Mouse (Mus musculus) midbrain, embryonic 16.5 days (tissue): ENCODE measurements around the gene Bcr. TPM values are rescaled to one million over a fixed set of nuclear protein-coding genes. Genes with fewer than 3 reads are reported as not detected.

Source experiments
- ATAC-seq: fragments of 200-750 bp; cut with Nextera tagmentation; 2 replicates; pipeline ENCODE4 v1.8.0; 2017; ENCODE audit warnings: moderate TSS enrichment
- H3K27ac ChIP-seq: fragments of 300-500 bp; sonication (generic); 2 replicates; pipeline ENCODE4 v1.5.1; 2014; ENCODE audit warnings: mild to moderate bottlenecking, low read length, mixed read lengths
- H3K27me3 ChIP-seq: fragments of 300-500 bp; sonication (generic); 2 replicates; pipeline ENCODE4 v1.6.1; 2014; ENCODE audit warnings: low read depth, low read length, mixed read lengths; ENCODE audit not compliant: control insufficient read depth, insufficient read depth
- H3K36me3 ChIP-seq: fragments of 300-500 bp; sonication (generic); 2 replicates; pipeline ENCODE4 v1.6.1; 2014; ENCODE audit warnings: mild to moderate bottlenecking, low read length, moderate library complexity, mixed read lengths; ENCODE audit not compliant: control insufficient read depth, insufficient read depth
- H3K4me1 ChIP-seq: fragments of 300-500 bp; sonication (generic); 2 replicates; pipeline ENCODE4 v1.6.1; 2014; ENCODE audit warnings: mild to moderate bottlenecking, low read length, mixed read lengths; ENCODE audit not compliant: control insufficient read depth, insufficient read depth
- H3K4me2 ChIP-seq: fragments of 300-500 bp; sonication (generic); 2 replicates; pipeline ENCODE4 v1.6.1; 2014; ENCODE audit warnings: mild to moderate bottlenecking, low read length, mixed read lengths
- H3K4me3 ChIP-seq: fragments of 300-500 bp; sonication (generic); 2 replicates; pipeline ENCODE4 v1.5.1; 2014; ENCODE audit warnings: low read depth, mild to moderate bottlenecking, low read length, moderate library complexity, mixed read lengths
- H3K9ac ChIP-seq: fragments of 300-500 bp; sonication (generic); 2 replicates; pipeline ENCODE4 v1.6.1; 2014; ENCODE audit warnings: low read depth, low read length, mixed read lengths
- H3K9me3 ChIP-seq: fragments of 300-500 bp; sonication (generic); replicated peaks from 2 replicates; pipeline ENCODE4 v1.6.1; 2014; ENCODE audit warnings: mild to moderate bottlenecking, low read length, mixed read lengths; ENCODE audit not compliant: control insufficient read depth, poor library complexity, severe bottlenecking
- WGBS: fragments of 180-500 bp; shearing (Covaris S2); extraction: QIAGEN DNeasy Blood & Tissue Kit; methylation state at CpG from one replicate; pipeline ENCODE4 v1.1.7; 2014; 5-methylcytosine and 5-hydroxymethylcytosine counted together
- polyA plus RNA-seq: library from polyadenylated mRNA; unstranded; fragments of >200 nt; fragmentation: Nextera tagmentation; extraction: Ambion mirVana; gene quantifications from 2 replicates; pipeline ENCODE4 v1.2.1, GENCODE M21; 2015

The Bcr gene
- polyA plus RNA-seq, 1 experiment from 2014 or later = 12.4 TPM

- Histone ChIP-seq H3K9ac (no peak overlapping the region), H3K4me1 (0 out of 2 replicates have a peak, but pooled peaks cover 4% of the 10 kb centered on the region), H3K4me2 (no peak overlapping the region), H3K27ac (no peak overlapping the region), H3K9me3 (no peaks in the 10 kb centered on the region), H3K27me3 (no peaks in the 10 kb centered on the region), H3K4me3 (no peak overlapping the region), H3K36me3 (no peaks in the 10 kb centered on the region)
- WGBS = 89% methylated on average over 4 of the region's 4 CpGs
- ATAC-seq = no peak
Measured at GRCm38 (mm10) chr10:75221936-75222610, 161.7 kb downstream of the Bcr start.

- Histone ChIP-seq H3K4me1 (0 out of 2 replicates have a peak, but pooled peaks cover 4% of the 10 kb centered on the region), H3K27ac (no peak overlapping the region), H3K9me3 (no peaks in the 10 kb centered on the region), H3K27me3 (no peaks in the 10 kb centered on the region), H3K36me3 (no peaks in the 10 kb centered on the region), H3K4me3 (no peak overlapping the region), H3K9ac (no peak overlapping the region), H3K4me2 (no peak overlapping the region)
- WGBS = 82% methylated on average over 5 of the region's 5 CpGs
- ATAC-seq = no peak
Measured at GRCm38 (mm10) chr10:75222611-75222998, 162.2 kb downstream of the Bcr start.

- Histone ChIP-seq H3K36me3 (no peaks in the 10 kb centered on the region), H3K9ac (no peak overlapping the region), H3K9me3 (no peaks in the 10 kb centered on the region), H3K4me1 (0 out of 2 replicates have a peak, but pooled peaks cover 4% of the 10 kb centered on the region), H3K27me3 (no peaks in the 10 kb centered on the region), H3K4me3 (no peak overlapping the region), H3K27ac (no peak overlapping the region), H3K4me2 (no peak overlapping the region)
- 67% methylated on average over 3 of the region's 3 CpGs for WGBS
- no peak for ATAC-seq
Measured at GRCm38 (mm10) chr10:75224154-75224553, 163.8 kb downstream of the Bcr start.

- no peak overlapping the region for H3K9ac ChIP-seq
- H3K27me3 ChIP-seq = no peaks in the 10 kb centered on the region
- H3K36me3 ChIP-seq = no peaks in the 10 kb centered on the region
- no peak for ATAC-seq
- 0 out of 2 replicates have a peak, but pooled peaks cover 4% of the 10 kb centered on the region for H3K4me1 ChIP-seq
- H3K9me3 ChIP-seq = no peaks in the 10 kb centered on the region
- H3K4me2 ChIP-seq = no peak overlapping the region
- H3K4me3 ChIP-seq = no peak overlapping the region
- no peak overlapping the region for H3K27ac ChIP-seq
- 29% methylated on average over 1 of the region's 2 CpGs for WGBS
Measured at GRCm38 (mm10) chr10:75224630-75225029, 164.2 kb downstream of the Bcr start.

- no peak for ATAC-seq
- Histone ChIP-seq H3K9me3 (no peaks in the 10 kb centered on the region), H3K4me2 (no peak overlapping the region), H3K27me3 (no peaks in the 10 kb centered on the region), H3K4me1 (no peaks in the 10 kb centered on the region), H3K36me3 (no peaks in the 10 kb centered on the region; the same call in 1 of the 2 replicates), H3K9ac (no peak overlapping the region), H3K4me3 (no peak overlapping the region), H3K27ac (no peak overlapping the region)
- WGBS = 76% methylated on average over 3 of the region's 3 CpGs
Measured at GRCm38 (mm10) chr10:75227381-75227780, 167.0 kb downstream of the Bcr start.

- no peak overlapping the region for H3K9ac ChIP-seq
- no peak overlapping the region for H3K27ac ChIP-seq
- no peaks in the 10 kb centered on the region for H3K4me1 ChIP-seq
- no peaks in the 10 kb centered on the region for H3K9me3 ChIP-seq
- H3K27me3 ChIP-seq = no peaks in the 10 kb centered on the region
- H3K4me2 ChIP-seq = no peak overlapping the region
- 79% methylated on average over 4 of the region's 4 CpGs for whole genome bisulfite sequencing
- H3K4me3 ChIP-seq = no peak overlapping the region
- ATAC-seq = no peak
- H3K36me3 ChIP-seq = no peaks in the 10 kb centered on the region; the same call in none of the 2 replicates
Measured at GRCm38 (mm10) chr10:75230572-75230971, 170.2 kb downstream of the Bcr start.

GRCm38 (mm10) chr10:75231876-75232275, 171.5 kb downstream of the Bcr start:
- Histone ChIP-seq H3K9ac (no peak overlapping the region), H3K27ac (no peak overlapping the region), H3K4me2 (no peak overlapping the region), H3K36me3 (peaks cover 3% of the 10 kb centered on the region), H3K4me3 (no peak overlapping the region), H3K9me3 (no peaks in the 10 kb centered on the region), H3K27me3 (no peaks in the 10 kb centered on the region), H3K4me1 (no peaks in the 10 kb centered on the region)
- 79% methylated on average over 1 of the region's 1 CpGs for WGBS
- no peak for ATAC-seq

- no peak for ATAC-seq
- 96% methylated on average over 4 of the region's 4 CpGs for WGBS
- H3K4me3 ChIP-seq = no peak overlapping the region
Measured at GRCm38 (mm10) chr10:75232612-75233155, 172.3 kb downstream of the Bcr start.

GRCm38 (mm10) chr10:75233489-75233888, 173.1 kb downstream of the Bcr start:
- no peak overlapping the region for H3K4me2 ChIP-seq
- H3K27ac ChIP-seq = no peak overlapping the region
- H3K4me1 ChIP-seq = no peaks in the 10 kb centered on the region
- ATAC-seq = no peak
- H3K27me3 ChIP-seq = no peaks in the 10 kb centered on the region
- H3K36me3 ChIP-seq = peaks cover 3% of the 10 kb centered on the region
- no peaks in the 10 kb centered on the region for H3K9me3 ChIP-seq
- 93% methylated on average over 2 of the region's 2 CpGs for WGBS
- H3K4me3 ChIP-seq = no peak overlapping the region
- H3K9ac ChIP-seq = no peak overlapping the region

More at GRCm38 (mm10) chr10:75232612-75233155, 172.3 kb downstream of the Bcr start:
- no peak overlapping the region for H3K4me2 ChIP-seq
- H3K27me3 ChIP-seq = no peaks in the 10 kb centered on the region
- no peak overlapping the region for H3K9ac ChIP-seq
- H3K36me3 ChIP-seq = peaks cover 3% of the 10 kb centered on the region
- H3K27ac ChIP-seq = no peak overlapping the region
- no peaks in the 10 kb centered on the region for H3K4me1 ChIP-seq
- H3K9me3 ChIP-seq = no peaks in the 10 kb centered on the region
